Mouse (Mus musculus) layer of hippocampus, adult 8-10 months (tissue): ENCODE data around the gene Ppip5k2. TPM values are rescaled to one million over a fixed set of nuclear protein-coding genes. Genes with fewer than 3 reads are reported as not detected.
A peak's percentile ranks its signal among the peaks of the same experiment; 100 is the strongest.

Experiments
- DNase-seq, 2 experiments: peaks; one replicate each; pipeline ENCODE4 v3.0.0; 2022; ENCODE audit warnings: low spot score in 2 of 2
- total RNA-seq, 4 experiments: library from RNA; stranded (reverse); gene quantifications; 2 replicates each; pipeline ENCODE4 v1.2.4; 2022

Gene Ppip5k2
- total RNA-seq, 4 experiments from 2014 or later = 20.1 to 23.9 (median 21.2) TPM

- DNase-seq = peak; percentile 67 to 83
Observed at GRCm38 (mm10) chr1:97661406-97662241, 108.6 kb downstream of the Ppip5k2 start, which contains the start of gene D1Ertd622e. TSS of gene D1Ertd622e (minus strand) at chr1:97662074.

GRCm38 (mm10) chr1:97660687-97661405, 109.4 kb downstream of the Ppip5k2 start:
- DNase-seq = peak; percentile 71 to 74

GRCm38 (mm10) chr1:97659405-97659804, 110.8 kb downstream of the Ppip5k2 start:
- DNase-seq = no peak

- no peak for DNase-seq
Observed at GRCm38 (mm10) chr1:97657786-97658185, 112.4 kb downstream of the Ppip5k2 start.

- DNase-seq = no peak
Observed at GRCm38 (mm10) chr1:97657201-97657600, 113.0 kb downstream of the Ppip5k2 start.

Other genes starting within 250 kb of the Ppip5k2 start
- 10 to 100 TPM; 55.2 to 56.6 (median 55.9) TPM for gene D1Ertd622e, start 108.3 kb downstream of the Ppip5k2 start, total RNA-seq
- 10 to 100 TPM in 2 of 4 experiments, 1 to 10 TPM in 2; 9.4 to 12.5 (median 10.7) TPM for gene Gin1, start 239 bp downstream of the Ppip5k2 start, total RNA-seq